Mouse (Mus musculus): ENCODE measurements around the gene Trcg1.
"Not testable (repeated sequence)": the region's sequence is repeated elsewhere in the genome, so short reads cannot be mapped to it uniquely, and the experiment has no call there.

Trcg1 gene

GRCm38 (mm10) chr9:57236256-57236655 is at the start of gene Trcg1:
TSS of gene Trcg1 (plus strand) at chr9:57236556.
- DNase-seq, result no peak

- DNase-seq, result no peak
Measured at GRCm38 (mm10) chr9:57196708-57197107, 39.6 kb upstream of the Trcg1 start.

GRCm38 (mm10) chr9:57197414-57197813 is 38.9 kb upstream of the Trcg1 start:
- DNase-seq, result no peak

DNA sequence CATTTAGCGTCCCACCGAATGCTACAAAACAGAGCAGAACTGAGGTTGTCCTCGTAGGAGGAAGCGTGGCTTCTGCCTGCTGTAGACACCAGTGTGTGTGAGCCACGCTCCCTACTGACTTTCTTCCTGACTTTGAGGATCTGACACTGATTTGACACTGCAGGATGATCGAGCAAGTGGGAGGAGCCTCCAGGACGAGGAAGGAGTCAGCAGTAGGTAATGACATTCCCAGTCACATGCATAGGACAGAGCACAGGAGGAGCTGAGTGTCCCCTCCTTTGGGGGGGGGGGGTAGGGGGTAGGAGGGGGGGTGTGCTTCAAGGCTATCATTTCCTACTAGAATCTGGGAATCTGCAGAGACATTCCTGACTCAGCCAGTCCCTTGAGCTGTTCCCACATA is 33.4 kb upstream of the Trcg1 start:
- no peak for DNase-seq

DNA sequence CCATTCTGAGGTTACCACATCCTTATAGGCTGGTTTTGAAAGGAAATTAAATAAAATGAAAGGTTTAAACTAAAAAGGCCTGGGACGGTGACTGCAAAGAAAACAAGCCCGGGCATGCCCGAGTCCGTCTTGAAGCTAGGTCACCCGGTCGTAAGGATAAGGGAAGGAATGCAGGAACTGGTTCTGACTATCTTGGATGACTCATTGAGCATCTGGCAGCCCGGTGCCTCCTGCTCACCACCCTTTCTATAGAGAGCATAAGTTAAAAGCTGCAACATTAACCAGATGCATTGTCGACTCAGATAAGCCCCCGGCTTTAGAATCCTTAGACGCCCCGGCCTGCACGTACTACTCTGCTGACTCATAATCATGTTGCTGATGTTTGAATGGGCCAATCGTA is 32.8 kb upstream of the Trcg1 start:
- not testable (repeated sequence) for DNase-seq

DNA sequence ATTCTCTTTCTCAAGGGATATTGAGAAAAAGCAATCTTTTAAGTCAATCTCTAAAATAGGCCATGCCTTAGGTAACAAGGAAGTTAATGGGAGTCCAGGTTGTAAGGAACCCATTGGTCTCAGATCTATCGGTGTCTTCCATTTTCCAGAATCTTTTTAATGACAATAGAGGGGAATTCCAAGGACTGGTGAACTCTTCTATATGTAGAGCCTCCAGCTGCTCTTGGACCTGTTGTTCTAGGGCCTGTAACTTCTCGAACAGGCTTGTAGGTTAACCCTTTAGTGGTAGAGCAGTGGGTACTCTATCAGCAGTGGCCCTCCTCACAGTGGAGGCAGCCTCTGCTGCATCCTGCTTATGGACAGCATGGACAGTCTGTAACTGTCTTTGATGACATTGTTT is 29.5 kb upstream of the Trcg1 start:
- no peak for DNase-seq

DNA sequence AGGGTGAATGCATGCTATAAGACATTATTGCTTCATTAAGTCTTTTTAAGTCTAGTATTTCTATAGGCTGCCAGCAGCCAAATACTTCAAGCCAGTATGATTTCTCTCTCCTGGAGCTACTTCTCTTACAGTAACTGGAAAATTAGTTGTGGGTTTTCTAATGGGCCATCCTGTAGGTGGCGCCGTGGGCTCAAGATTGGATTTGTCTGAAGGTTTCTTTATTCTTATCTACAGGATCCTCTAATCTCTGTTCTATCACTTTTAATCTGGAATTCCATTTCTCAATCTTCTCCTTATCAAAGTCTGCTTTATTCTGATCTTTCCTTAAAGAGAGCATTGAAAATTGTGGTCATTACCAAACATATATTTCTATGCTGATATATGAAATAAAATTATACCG is 27.0 kb upstream of the Trcg1 start:
- peak in 1 of 2 experiments; percentile 55 for DNase-seq

GRCm38 (mm10) chr9:57212448-57213222 is 23.7 kb upstream of the Trcg1 start:
- DNase-seq, result no peak

GRCm38 (mm10) chr9:57214500-57214899 is 21.9 kb upstream of the Trcg1 start:
- DNase-seq, result no peak

DNA sequence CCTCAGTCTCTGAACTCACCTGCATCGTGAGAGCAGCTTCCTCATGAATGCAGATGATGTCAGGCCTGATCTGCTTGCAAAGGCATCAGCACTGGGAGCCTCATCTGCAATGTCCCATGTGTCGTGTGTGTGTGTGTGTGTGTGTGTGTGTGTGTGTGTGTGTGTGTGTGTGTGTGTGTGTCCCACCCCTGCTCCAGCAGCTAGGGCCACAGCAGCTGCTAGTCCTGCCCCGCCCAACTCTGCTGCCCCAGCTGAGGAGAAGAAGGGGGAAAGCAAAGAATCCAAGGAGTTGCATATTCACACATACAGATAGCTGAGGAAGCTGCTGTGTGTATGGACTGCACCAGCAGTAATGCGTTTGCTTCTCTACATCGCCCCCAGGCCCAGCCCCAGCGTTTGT is 19.1 kb upstream of the Trcg1 start:
- no peak for DNase-seq

DNA sequence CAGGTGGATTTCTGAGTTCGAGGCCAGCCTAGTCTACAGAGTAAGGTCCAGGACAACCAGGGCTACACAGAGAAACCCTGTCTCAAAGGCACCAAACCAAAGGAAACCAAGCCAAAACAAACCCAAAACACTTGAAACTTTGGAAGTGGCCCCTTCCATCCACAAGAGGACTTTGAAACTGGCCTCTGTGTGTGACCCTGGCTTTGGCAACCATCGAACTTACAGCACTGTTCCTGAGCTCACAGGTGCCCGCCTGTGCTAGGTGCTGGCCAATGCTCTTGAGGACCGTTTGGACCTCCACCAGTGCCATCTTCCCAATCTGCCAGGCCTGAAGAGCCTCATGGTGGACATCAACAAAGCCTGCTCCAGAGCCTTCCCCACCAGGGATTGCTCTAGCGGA is 17.6 kb upstream of the Trcg1 start:
- DNase-seq, result no peak

DNA sequence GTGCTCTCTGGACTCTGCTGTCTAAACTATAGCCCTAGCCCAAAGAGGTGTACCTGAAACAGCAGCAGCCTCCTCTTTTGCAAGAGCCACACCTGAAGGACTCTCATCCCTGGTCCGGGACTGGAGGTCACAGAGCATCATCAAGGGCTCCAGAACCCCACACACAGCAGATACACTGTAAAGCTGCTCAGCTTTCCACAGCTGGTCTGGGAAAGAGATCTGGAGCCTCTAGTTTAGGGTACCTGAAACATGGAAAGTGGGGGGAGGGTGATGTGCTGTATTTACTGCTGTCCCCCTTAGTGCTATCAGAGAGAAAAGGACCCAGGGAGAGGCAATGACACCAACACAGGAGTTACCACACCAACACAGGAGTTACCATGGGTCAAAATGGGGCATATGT is 16.8 kb upstream of the Trcg1 start:
- DNase-seq, result no peak

GRCm38 (mm10) chr9:57220356-57220755 is 16.0 kb upstream of the Trcg1 start:
- DNase-seq, result peak; percentile 8 to 21

DNA sequence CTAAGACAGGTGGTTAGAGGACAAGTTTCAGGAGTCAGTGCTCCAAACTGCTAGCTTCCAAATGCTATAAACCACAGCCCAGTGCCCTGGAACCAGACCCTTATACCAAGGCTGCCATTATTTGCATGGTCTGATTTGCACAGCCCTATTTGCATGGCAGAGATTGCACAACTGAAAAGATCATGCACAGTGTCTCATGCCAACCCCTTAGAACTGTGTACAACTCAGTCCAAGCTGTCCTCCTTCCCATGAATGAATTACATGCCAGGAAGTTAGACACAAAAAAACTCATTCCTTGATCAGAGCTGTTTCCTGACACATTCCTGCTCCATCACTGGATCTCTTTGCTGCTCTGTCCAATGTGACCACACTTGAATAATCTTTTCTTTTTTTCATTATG is 13.0 kb upstream of the Trcg1 start:
- no peak for DNase-seq

GRCm38 (mm10) chr9:57225780-57226627 is 10.4 kb upstream of the Trcg1 start:
- DNase-seq, result no peak

GRCm38 (mm10) chr9:57226628-57227122 is 9.7 kb upstream of the Trcg1 start:
- not testable (repeated sequence) for DNase-seq

DNA sequence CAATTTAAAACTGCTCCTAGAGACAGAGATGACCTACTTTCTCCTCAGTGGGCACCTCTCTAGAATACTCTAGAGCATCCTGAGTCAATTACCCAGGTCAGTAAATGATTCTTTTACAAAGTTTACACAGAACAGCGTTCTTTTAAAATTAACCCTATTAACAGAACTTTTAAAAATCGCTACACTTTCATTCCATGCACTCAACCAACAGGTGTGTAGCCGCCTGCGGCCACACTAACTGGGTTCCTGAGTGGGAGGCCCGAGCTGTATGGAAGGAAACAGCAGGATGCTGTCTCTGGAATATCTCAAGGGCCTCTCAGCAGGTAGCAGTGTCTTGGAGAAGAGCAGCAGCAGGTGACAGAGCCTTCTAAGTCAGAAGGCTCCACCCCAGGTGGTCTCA is 9.2 kb upstream of the Trcg1 start:
- no peak for DNase-seq

DNA sequence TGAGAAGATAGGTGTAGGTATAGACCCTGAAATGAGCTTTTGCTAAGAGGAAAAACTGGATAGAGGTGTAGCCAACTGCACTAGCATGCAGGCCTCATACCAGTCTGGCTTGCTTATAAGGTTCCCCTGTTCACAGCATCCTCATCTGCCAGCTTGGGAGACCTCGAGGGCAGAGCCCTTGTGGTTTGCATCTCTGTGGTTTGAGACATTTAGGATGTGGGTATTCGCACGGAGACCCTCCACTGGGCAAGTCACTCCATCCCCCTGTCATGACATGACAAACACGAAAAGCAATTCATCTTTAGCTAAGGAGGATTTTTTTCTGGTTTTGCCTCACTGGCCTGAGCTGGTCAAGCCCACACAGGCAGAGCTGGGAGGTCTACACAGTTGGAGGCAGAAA is 8.2 kb upstream of the Trcg1 start:
- no peak for DNase-seq

DNA sequence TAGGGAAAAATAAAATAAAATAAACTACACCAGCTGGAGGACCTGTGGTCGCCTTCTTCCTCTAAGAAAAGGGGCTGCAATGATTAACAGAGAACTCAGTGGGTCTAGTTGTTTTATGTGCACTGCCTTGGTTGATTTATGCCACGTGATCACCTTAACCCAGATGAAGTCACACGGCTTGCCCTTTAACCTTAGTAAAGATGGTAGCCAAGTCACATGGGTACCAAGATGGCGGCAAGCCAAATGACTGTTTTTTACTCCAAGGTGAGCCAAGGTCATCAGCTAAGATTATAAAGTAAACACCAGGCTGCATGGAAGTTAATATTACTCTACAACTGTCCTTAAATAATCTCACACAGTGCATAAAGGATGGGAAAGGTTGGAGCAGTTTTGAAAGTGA is 6.6 kb upstream of the Trcg1 start:
- no peak for DNase-seq

DNA sequence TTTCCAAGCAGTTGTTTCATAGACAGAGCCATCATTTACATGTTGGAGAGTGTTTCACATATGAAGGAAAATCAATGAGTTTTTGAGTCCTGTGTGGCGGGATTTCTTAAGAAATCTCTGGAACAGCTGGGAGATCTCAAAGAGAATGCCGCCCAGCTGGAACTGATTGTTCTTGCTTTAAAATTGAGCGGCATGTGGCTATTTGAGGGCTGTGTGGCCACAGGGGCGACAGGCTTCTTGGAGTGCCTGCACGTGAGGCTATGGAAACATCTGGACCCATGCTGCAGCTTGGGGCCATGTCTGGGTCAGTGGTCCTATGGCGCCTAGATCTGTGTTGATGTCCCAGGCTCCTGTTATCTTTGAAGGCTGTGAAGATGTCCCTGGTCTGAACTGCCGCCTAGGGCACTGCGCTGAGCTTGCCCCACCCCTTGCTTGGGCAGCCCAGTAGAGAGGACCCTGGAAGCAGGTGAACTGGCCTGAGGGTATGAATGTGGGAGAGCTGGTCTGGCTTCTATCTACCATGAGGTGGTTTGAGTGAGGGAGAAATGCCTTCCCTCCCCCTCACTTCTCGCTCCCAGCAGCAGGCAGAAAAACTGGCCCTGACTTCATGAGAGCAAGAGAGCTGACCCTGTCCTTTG is 6.1 kb upstream of the Trcg1 start:
- DNase-seq, result no peak

DNA sequence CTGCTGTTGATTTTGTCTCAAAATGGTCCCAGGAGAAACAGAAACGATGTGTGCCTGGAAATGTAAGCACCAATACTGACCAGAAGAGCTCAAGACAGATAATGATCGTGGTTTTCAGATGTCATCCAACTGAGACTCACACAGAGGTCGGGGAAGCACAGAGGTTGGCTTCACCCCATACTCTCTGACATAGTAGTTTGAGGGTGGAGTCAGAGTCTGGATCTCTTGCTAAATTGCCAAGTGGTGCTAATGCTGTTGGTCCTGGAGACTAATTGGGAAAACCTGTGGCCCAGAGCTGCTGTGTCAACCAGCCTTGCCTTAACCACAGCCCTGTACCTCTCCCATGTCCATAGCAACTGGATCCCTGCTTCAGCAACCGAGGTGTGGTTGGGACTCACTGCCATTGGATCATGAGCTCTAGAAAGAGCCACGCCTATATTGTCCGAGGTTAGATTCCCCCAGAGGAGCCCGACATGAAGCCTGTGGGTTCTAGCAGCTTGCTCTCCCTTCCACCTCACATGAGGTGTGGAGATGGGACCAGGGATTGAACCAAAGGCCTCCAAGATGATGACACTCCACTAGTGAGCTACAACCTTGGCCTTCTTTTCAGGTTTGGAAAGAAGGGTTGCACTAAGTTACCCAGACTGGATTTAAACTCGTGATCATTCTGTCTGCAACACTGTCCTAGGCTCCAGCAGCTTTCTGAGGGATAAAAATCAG is 4.7 kb upstream of the Trcg1 start:
- no peak for DNase-seq

- DNase-seq, result no peak
Measured at GRCm38 (mm10) chr9:57232341-57232940, 3.9 kb upstream of the Trcg1 start.
